Mouse (Mus musculus): Measurements from ENCODE around the gene St7. TPM values are rescaled to one million over a fixed set of nuclear protein-coding genes. Genes with fewer than 3 reads are reported as not detected.

The St7 gene
- polyA plus RNA-seq, 2 experiments: 7.9 to 8.9 TPM

- no peak for DNase-seq (ENCODE audit: low read depth in 3 of 3, low spot score in 3 of 3)
These were observed 58.2 kb downstream of the St7 start for GRCm38 (mm10) chr6:17750957-17751356.

GRCm38 (mm10) chr6:17755902-17756301 is 63.2 kb downstream of the St7 start:
- Histone ChIP-seq H3K9me3 (ENCODE audit: control insufficient read depth, low read length) (no peaks in the 10 kb centered on the region), H3K4me2 (ENCODE audit: low read depth) (no peak overlapping the region), H3K27me3 (ENCODE audit: control insufficient read depth, insufficient read depth, low read length) (no peaks in the 10 kb centered on the region), H3K27ac (no peak overlapping the region), H3K9ac (replicated peaks) (no peak overlapping the region), H3K4me3 (ENCODE audit: insufficient read depth in 1 of 2, low read depth in 2 of 2, low read length in 2 of 2) (no peak overlapping the region), H3K4me1 (replicated peaks; ENCODE audit: control insufficient read depth in 2 of 2, insufficient read depth in 2 of 2, low read length in 1 of 2) (peaks cover 4 to 7% of the 10 kb centered on the region in 2 experiments; a peak in 3 of 4 replicates), H3K36me3 (replicated peaks; ENCODE audit: control insufficient read depth, insufficient read depth, low read depth) (no peaks in the 10 kb centered on the region)
- ATAC-seq (ENCODE audit: insufficient read depth): peak; percentile 32; the same call in 1 of the 2 replicates
- DNase-seq (ENCODE audit: low read depth in 3 of 3, low spot score in 3 of 3): no peak
- TF ChIP-seq EP300 (IDR thresholded peaks at IDR 0.05; ENCODE audit: low read depth): no peak
- no peak for TF ChIP-seq CTCF (IDR thresholded peaks at IDR 0.05; ENCODE audit: low read depth)
- 35% methylated on average over 6 of the region's 6 CpGs for WGBS (ENCODE audit: insufficient replicate concordance)

More at GRCm38 (mm10) chr6:17750957-17751356, 58.2 kb downstream of the St7 start:
- Histone ChIP-seq H3K4me1 (replicated peaks; ENCODE audit: control insufficient read depth in 2 of 2, insufficient read depth in 2 of 2, low read length in 1 of 2) (peaks cover 13 to 14% of the 10 kb centered on the region in 2 experiments), H3K36me3 (replicated peaks; ENCODE audit: control insufficient read depth, insufficient read depth, low read depth) (no peaks in the 10 kb centered on the region), H3K27me3 (ENCODE audit: control insufficient read depth, insufficient read depth, low read length) (no peaks in the 10 kb centered on the region), H3K4me2 (ENCODE audit: low read depth) (no peak overlapping the region), H3K9ac (replicated peaks) (no peak overlapping the region), H3K9me3 (ENCODE audit: control insufficient read depth, low read length) (no peaks in the 10 kb centered on the region), H3K4me3 (ENCODE audit: insufficient read depth in 1 of 2, low read depth in 2 of 2, low read length in 2 of 2) (no peak overlapping the region), H3K27ac (no peak overlapping the region)
- TF ChIP-seq EP300 (IDR thresholded peaks at IDR 0.05; ENCODE audit: low read depth): no peak
- TF ChIP-seq CTCF (IDR thresholded peaks at IDR 0.05; ENCODE audit: low read depth): no peak
- ATAC-seq (ENCODE audit: insufficient read depth): no peak
- WGBS (ENCODE audit: insufficient replicate concordance): 55% methylated on average over 6 of the region's 6 CpGs

GRCm38 (mm10) chr6:17758568-17758967 is 65.8 kb downstream of the St7 start:
- TF ChIP-seq EP300 (IDR thresholded peaks at IDR 0.05; ENCODE audit: low read depth) (no peak), CTCF (IDR thresholded peaks at IDR 0.05; ENCODE audit: low read depth) (no peak)
- no peaks in the 10 kb centered on the region for H3K36me3 ChIP-seq (replicated peaks; ENCODE audit: control insufficient read depth, insufficient read depth, low read depth)
- H3K27ac ChIP-seq: no peak overlapping the region
- H3K4me2 ChIP-seq (ENCODE audit: low read depth): no peak overlapping the region
- DNase-seq (ENCODE audit: low read depth in 3 of 3, low spot score in 3 of 3) (no peak), ATAC-seq (ENCODE audit: insufficient read depth) (no peak)
- peaks cover 7 to 9% of the 10 kb centered on the region in 2 experiments for H3K4me1 ChIP-seq (replicated peaks; ENCODE audit: control insufficient read depth in 2 of 2, insufficient read depth in 2 of 2, low read length in 1 of 2)
- no peaks in the 10 kb centered on the region for H3K27me3 ChIP-seq (ENCODE audit: control insufficient read depth, insufficient read depth, low read length)
- H3K9me3 ChIP-seq (ENCODE audit: control insufficient read depth, low read length): no peaks in the 10 kb centered on the region
- no peak overlapping the region for H3K9ac ChIP-seq (replicated peaks)
- no peak overlapping the region for H3K4me3 ChIP-seq (ENCODE audit: insufficient read depth in 1 of 2, low read depth in 2 of 2, low read length in 2 of 2)
- WGBS (ENCODE audit: insufficient replicate concordance): 73% methylated on average over 4 of the region's 4 CpGs

GRCm38 (mm10) chr6:17763963-17764659 is 71.4 kb downstream of the St7 start:
- H3K9ac ChIP-seq (replicated peaks): no peak overlapping the region; the same call in 1 of the 2 replicates
- ATAC-seq (ENCODE audit: insufficient read depth): peak; percentile 75; the same call in 1 of the 2 replicates
- peak overlapping the region; percentile 46 for H3K4me2 ChIP-seq (ENCODE audit: low read depth)
- no peak overlapping the region; the same call in 1 of the 2 replicates for H3K27ac ChIP-seq
- H3K9me3 ChIP-seq (ENCODE audit: control insufficient read depth, low read length): no peaks in the 10 kb centered on the region
- H3K4me1 ChIP-seq (replicated peaks; ENCODE audit: control insufficient read depth in 2 of 2, insufficient read depth in 2 of 2, low read length in 1 of 2): peaks cover 17 to 21% of the 10 kb centered on the region in 2 experiments
- no peaks in the 10 kb centered on the region for H3K27me3 ChIP-seq (ENCODE audit: control insufficient read depth, insufficient read depth, low read length)
- no peak for TF ChIP-seq CTCF (IDR thresholded peaks at IDR 0.05; ENCODE audit: low read depth)
- TF ChIP-seq EP300 (IDR thresholded peaks at IDR 0.05; ENCODE audit: low read depth): peak; percentile 67
- no peaks in the 10 kb centered on the region for H3K36me3 ChIP-seq (replicated peaks; ENCODE audit: control insufficient read depth, insufficient read depth, low read depth)
- WGBS (ENCODE audit: insufficient replicate concordance): 41% methylated on average over 9 of the region's 9 CpGs
- DNase-seq (ENCODE audit: low read depth in 3 of 3, low spot score in 3 of 3): peak in 2 of 3 experiments; percentile 69 to 77
- H3K4me3 ChIP-seq (ENCODE audit: insufficient read depth in 1 of 2, low read depth in 2 of 2, low read length in 2 of 2): no peak overlapping the region

GRCm38 (mm10) chr6:17764660-17764998 is 71.9 kb downstream of the St7 start:
- DNase-seq (ENCODE audit: low read depth in 3 of 3, low spot score in 3 of 3) (no peak), ATAC-seq (ENCODE audit: insufficient read depth) (no peak)
- TF ChIP-seq EP300 (IDR thresholded peaks at IDR 0.05; ENCODE audit: low read depth) (no peak), CTCF (IDR thresholded peaks at IDR 0.05; ENCODE audit: low read depth) (no peak)
- Histone ChIP-seq H3K9ac (replicated peaks) (no peak overlapping the region), H3K27me3 (ENCODE audit: control insufficient read depth, insufficient read depth, low read length) (no peaks in the 10 kb centered on the region), H3K9me3 (ENCODE audit: control insufficient read depth, low read length) (no peaks in the 10 kb centered on the region), H3K4me3 (ENCODE audit: insufficient read depth in 1 of 2, low read depth in 2 of 2, low read length in 2 of 2) (no peak overlapping the region), H3K4me2 (ENCODE audit: low read depth) (peak overlapping the region; percentile 46), H3K36me3 (replicated peaks; ENCODE audit: control insufficient read depth, insufficient read depth, low read depth) (no peaks in the 10 kb centered on the region), H3K27ac (no peak overlapping the region), H3K4me1 (replicated peaks; ENCODE audit: control insufficient read depth in 2 of 2, insufficient read depth in 2 of 2, low read length in 1 of 2) (peaks cover 17 to 21% of the 10 kb centered on the region in 2 experiments)
- 69% methylated on average over 2 of the region's 2 CpGs for WGBS (ENCODE audit: insufficient replicate concordance)
